Mouse (Mus musculus): ENCODE results near the gene Dek. TPM values are rescaled to one million over a fixed set of nuclear protein-coding genes. Genes with fewer than 3 reads are reported as not detected.

Dek gene
- polyA plus RNA-seq, 2 experiments, result 167 to 330 TPM

DNA sequence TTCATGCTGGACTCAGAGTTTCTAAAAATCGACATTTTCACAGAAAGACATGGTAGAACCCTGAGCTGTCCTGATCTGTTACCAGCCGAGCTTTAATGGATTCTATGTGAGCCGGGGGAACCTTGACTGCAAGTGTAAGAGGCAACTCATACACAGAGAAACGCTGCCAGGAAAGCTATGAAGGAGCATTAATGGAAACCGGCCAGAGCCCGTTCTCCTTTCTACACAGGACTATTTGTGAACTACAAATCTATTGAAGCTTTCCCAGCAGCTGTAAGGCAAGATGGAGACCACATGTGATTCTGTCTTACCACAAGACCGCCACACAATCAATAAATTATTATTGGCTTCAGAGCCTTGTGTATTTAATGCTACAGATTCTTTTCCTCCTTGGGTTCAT, 29.7 kb upstream of the Dek start:
- Histone ChIP-seq H3K9ac (replicated peaks) (no peak overlapping the region), H3K4me3 (ENCODE audit: insufficient read depth in 1 of 2, low read depth in 2 of 2, low read length in 2 of 2) (no peak overlapping the region), H3K4me2 (ENCODE audit: low read depth) (no peak overlapping the region), H3K27me3 (ENCODE audit: control insufficient read depth, insufficient read depth, low read length) (no peaks in the 10 kb centered on the region), H3K36me3 (replicated peaks; ENCODE audit: control insufficient read depth, insufficient read depth, low read depth) (no peaks in the 10 kb centered on the region), H3K4me1 (replicated peaks; ENCODE audit: control insufficient read depth in 2 of 2, insufficient read depth in 2 of 2, low read length in 1 of 2) (no peaks in the 10 kb centered on the region), H3K27ac (no peak overlapping the region), H3K9me3 (ENCODE audit: control insufficient read depth, low read length) (no peaks in the 10 kb centered on the region)
- no peak for TF ChIP-seq EP300 (IDR thresholded peaks at IDR 0.05; ENCODE audit: low read depth)
- WGBS (ENCODE audit: insufficient replicate concordance), result 72% methylated on average over 7 of the region's 7 CpGs
- ATAC-seq (ENCODE audit: insufficient read depth), result no peak
- DNase-seq (ENCODE audit: low read depth in 3 of 3, low spot score in 3 of 3), result no peak

DNA sequence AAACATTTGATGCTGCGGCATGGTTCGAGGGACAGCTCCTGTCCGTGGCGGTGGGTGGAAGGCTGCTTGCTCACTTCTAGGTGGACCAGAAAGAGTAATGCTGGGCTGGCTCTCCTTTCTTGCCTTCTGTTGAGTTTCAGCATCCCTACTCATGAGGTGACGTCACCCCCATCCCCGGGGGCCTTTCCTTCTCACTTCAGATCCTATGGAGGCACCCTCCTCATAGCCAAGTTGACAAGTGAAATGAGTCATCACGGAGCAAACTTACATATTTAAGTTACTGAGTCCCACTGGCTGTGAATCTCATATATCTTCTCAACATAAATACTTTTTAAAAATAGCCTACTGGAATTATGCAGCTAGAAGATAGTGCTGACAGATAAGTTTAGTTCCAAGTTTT, 28.8 kb upstream of the Dek start:
- no peak overlapping the region for H3K9ac ChIP-seq (replicated peaks)
- no peaks in the 10 kb centered on the region for H3K36me3 ChIP-seq (replicated peaks; ENCODE audit: control insufficient read depth, insufficient read depth, low read depth)
- H3K4me3 ChIP-seq (ENCODE audit: insufficient read depth in 1 of 2, low read depth in 2 of 2, low read length in 2 of 2), result no peak overlapping the region
- no peak overlapping the region for H3K27ac ChIP-seq
- DNase-seq (ENCODE audit: low read depth in 3 of 3, low spot score in 3 of 3) (no peak), ATAC-seq (ENCODE audit: insufficient read depth) (no peak)
- no peak overlapping the region for H3K4me2 ChIP-seq (ENCODE audit: low read depth)
- no peaks in the 10 kb centered on the region for H3K9me3 ChIP-seq (ENCODE audit: control insufficient read depth, low read length)
- 78% methylated on average over 7 of the region's 7 CpGs for WGBS (ENCODE audit: insufficient replicate concordance)
- H3K27me3 ChIP-seq (ENCODE audit: control insufficient read depth, insufficient read depth, low read length), result no peaks in the 10 kb centered on the region
- H3K4me1 ChIP-seq (replicated peaks; ENCODE audit: control insufficient read depth in 2 of 2, insufficient read depth in 2 of 2, low read length in 1 of 2), result no peaks in the 10 kb centered on the region
- TF ChIP-seq CTCF (IDR thresholded peaks at IDR 0.05; ENCODE audit: low read depth) (no peak), EP300 (IDR thresholded peaks at IDR 0.05; ENCODE audit: low read depth) (no peak)

DNA sequence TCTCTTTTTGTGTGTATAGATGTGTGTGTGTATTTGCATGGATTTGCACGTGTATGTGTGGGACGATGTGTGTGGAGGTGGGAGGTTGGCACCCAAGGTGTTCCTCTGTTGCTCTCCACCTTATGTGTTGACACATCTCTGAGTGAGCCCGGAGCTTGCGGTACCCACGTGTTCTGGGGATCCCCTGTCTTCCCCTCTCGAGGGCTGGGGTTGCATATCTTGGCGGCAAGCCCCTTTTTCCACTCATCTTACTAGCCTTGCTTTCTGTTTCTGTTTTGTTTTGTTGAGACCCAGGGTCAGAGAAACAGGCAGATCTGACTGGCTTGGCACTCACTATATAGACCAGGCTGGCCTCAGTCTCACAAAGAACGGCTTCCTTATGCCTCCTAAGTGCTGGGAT, 27.1 kb upstream of the Dek start:
- ATAC-seq (ENCODE audit: insufficient read depth) (no peak), DNase-seq (ENCODE audit: low read depth in 3 of 3, low spot score in 3 of 3) (no peak)
- WGBS (ENCODE audit: insufficient replicate concordance), result 71% methylated on average over 8 of the region's 8 CpGs
- Histone ChIP-seq H3K27ac (no peak overlapping the region), H3K9me3 (ENCODE audit: control insufficient read depth, low read length) (no peaks in the 10 kb centered on the region), H3K27me3 (ENCODE audit: control insufficient read depth, insufficient read depth, low read length) (no peaks in the 10 kb centered on the region), H3K4me1 (replicated peaks; ENCODE audit: control insufficient read depth in 2 of 2, insufficient read depth in 2 of 2, low read length in 1 of 2) (no peaks in the 10 kb centered on the region), H3K9ac (replicated peaks) (no peak overlapping the region), H3K36me3 (replicated peaks; ENCODE audit: control insufficient read depth, insufficient read depth, low read depth) (no peaks in the 10 kb centered on the region), H3K4me2 (ENCODE audit: low read depth) (no peak overlapping the region), H3K4me3 (ENCODE audit: insufficient read depth in 1 of 2, low read depth in 2 of 2, low read length in 2 of 2) (no peak overlapping the region)
- no peak for TF ChIP-seq CTCF (IDR thresholded peaks at IDR 0.05; ENCODE audit: low read depth)

GRCm38 (mm10) chr13:47129090-47129489, 23.1 kb upstream of the Dek start:
- DNase-seq (ENCODE audit: low read depth in 3 of 3, low spot score in 3 of 3) (no peak), ATAC-seq (ENCODE audit: insufficient read depth) (no peak)
- TF ChIP-seq CTCF (IDR thresholded peaks at IDR 0.05; ENCODE audit: low read depth) (no peak), EP300 (IDR thresholded peaks at IDR 0.05; ENCODE audit: low read depth) (no peak)
- H3K27ac ChIP-seq, result no peak overlapping the region
- no peaks in the 10 kb centered on the region for H3K4me1 ChIP-seq (replicated peaks; ENCODE audit: control insufficient read depth in 2 of 2, insufficient read depth in 2 of 2, low read length in 1 of 2)
- 68% methylated on average over 4 of the region's 4 CpGs for WGBS (ENCODE audit: insufficient replicate concordance)
- H3K9ac ChIP-seq (replicated peaks), result no peak overlapping the region; the same call in 1 of the 2 replicates
- H3K36me3 ChIP-seq (replicated peaks; ENCODE audit: control insufficient read depth, insufficient read depth, low read depth), result no peaks in the 10 kb centered on the region
- H3K4me2 ChIP-seq (ENCODE audit: low read depth), result no peak overlapping the region
- H3K27me3 ChIP-seq (ENCODE audit: control insufficient read depth, insufficient read depth, low read length), result peaks cover 7% of the 10 kb centered on the region
- H3K4me3 ChIP-seq (ENCODE audit: insufficient read depth in 1 of 2, low read depth in 2 of 2, low read length in 2 of 2), result no peak overlapping the region
- H3K9me3 ChIP-seq (ENCODE audit: control insufficient read depth, low read length), result no peaks in the 10 kb centered on the region

GRCm38 (mm10) chr13:47125595-47125994, 19.6 kb upstream of the Dek start:
- no peak overlapping the region for H3K4me3 ChIP-seq (ENCODE audit: insufficient read depth in 1 of 2, low read depth in 2 of 2, low read length in 2 of 2)
- no peak for DNase-seq (ENCODE audit: low read depth in 3 of 3, low spot score in 3 of 3)
- WGBS (ENCODE audit: insufficient replicate concordance), result 68% methylated on average over 5 of the region's 5 CpGs
- no peak overlapping the region for H3K27ac ChIP-seq
- peaks cover 42% of the 10 kb centered on the region for H3K27me3 ChIP-seq (ENCODE audit: control insufficient read depth, insufficient read depth, low read length)
- peaks cover 0 to 5% of the 10 kb centered on the region in 2 experiments; a peak in 2 of 4 replicates for H3K4me1 ChIP-seq (replicated peaks; ENCODE audit: control insufficient read depth in 2 of 2, insufficient read depth in 2 of 2, low read length in 1 of 2)
- H3K9me3 ChIP-seq (ENCODE audit: control insufficient read depth, low read length), result no peaks in the 10 kb centered on the region
- ATAC-seq (ENCODE audit: insufficient read depth), result no peak
- H3K4me2 ChIP-seq (ENCODE audit: low read depth), result no peak overlapping the region
- H3K9ac ChIP-seq (replicated peaks), result no peak overlapping the region
- no peak for TF ChIP-seq CTCF (IDR thresholded peaks at IDR 0.05; ENCODE audit: low read depth)
- TF ChIP-seq EP300 (IDR thresholded peaks at IDR 0.05; ENCODE audit: low read depth), result no peak
- no peaks in the 10 kb centered on the region for H3K36me3 ChIP-seq (replicated peaks; ENCODE audit: control insufficient read depth, insufficient read depth, low read depth)
